In the genomic region with DNA sequence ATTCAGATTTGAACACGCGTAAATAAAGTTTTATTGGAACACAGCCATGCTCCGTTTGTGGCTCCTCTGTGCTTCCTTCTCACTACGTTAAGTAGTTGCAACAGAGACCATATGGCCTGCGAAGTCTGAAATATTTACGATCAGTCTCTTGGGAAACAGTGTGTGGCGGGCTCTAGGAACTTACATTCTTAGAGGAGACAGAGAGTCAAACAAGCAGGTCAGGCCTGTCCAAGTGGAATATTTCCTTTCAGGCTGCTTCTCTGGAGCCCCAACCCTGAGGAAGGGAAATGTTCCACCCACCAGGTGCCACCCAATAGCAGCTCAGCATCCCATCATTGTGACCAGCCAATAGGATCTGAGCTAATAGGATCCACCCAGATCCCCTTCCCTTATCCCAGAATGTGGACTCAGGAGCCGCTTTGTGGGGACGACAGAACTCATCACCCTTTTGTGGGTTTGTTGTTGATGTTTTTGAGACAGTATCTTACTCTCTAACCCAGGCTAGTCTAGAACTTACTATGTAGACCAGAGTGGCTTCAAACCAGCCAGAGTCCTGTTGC, we compare ENCODE assay signal across 18 mouse cellular contexts. TPM values are rescaled to one million over a fixed set of nuclear protein-coding genes. Genes with fewer than 3 reads are reported as not detected.
A peak's percentile ranks its signal among the peaks of the same experiment; 100 is the strongest.
DNase-seq lines count a peak whose midpoint lies in the region; ATAC-seq and TF ChIP-seq lines count a peak whose summit lies in the region.
"Had no signal": no experiment of that assay in that cellular context is flagged by ENCODE, and none has a peak within 500 bp of the region (broad histone marks: within the 10 kb centered on the region; RNA-seq: fewer than 3 reads in every experiment).

No protein-coding gene starts in this region.

- WGBS in kidney, postnatal 0 days, result 36% methylated on average over 9 of the region's 9 CpGs

- H3K4me2 ChIP-seq in kidney, postnatal 0 days (ENCODE audit: low read length), result no peak overlapping the region
- H3K4me2 ChIP-seq: heart, embryonic 15.5 days; hindbrain, embryonic 13.5 days; liver, embryonic 11.5 days; lung, embryonic 15.5 days; midbrain, embryonic 12.5 days had no signal

- DNase-seq in cerebellum, adult 9-10 months, result peak; percentile 31
- DNase-seq in cerebellum, postnatal 25 days, result no peak
- DNase-seq in kidney, postnatal 0 days (ENCODE audit: low spot score), result peak; percentile 86
- DNase-seq in kidney, adult 8-10 months, result no peak
- DNase-seq in ZHBTc4 (ENCODE audit: low read depth, low spot score), result peak; percentile 86
- DNase-seq in mesoderm, embryonic 11.5 days (ENCODE audit: low read depth, low spot score), result peak; percentile 66
- DNase-seq in layer of hippocampus, adult 9-11 months, result no peak
- no peak for DNase-seq in urinary bladder, postnatal 4 days (ENCODE audit: low spot score in 2 of 2)
- DNase-seq: adrenal gland, postnatal 25 days; right cerebral cortex, postnatal 14 days; thymus, adult 18-20 months had no signal

- no peak overlapping the region for H3K4me3 ChIP-seq in kidney, postnatal 0 days (replicated peaks; ENCODE audit: low read depth, low read length)
- H3K4me3 ChIP-seq: erythroblast, embryonic 14.5 days; heart, embryonic 15.5 days; hindbrain, embryonic 13.5 days; lung, embryonic 15.5 days; midbrain, embryonic 12.5 days had no signal

- no peaks in the 10 kb centered on the region for H3K4me1 ChIP-seq in kidney, postnatal 0 days (replicated peaks; ENCODE audit: insufficient read depth, low read length)
- H3K4me1 ChIP-seq: midbrain, embryonic 12.5 days had no signal

- no peak overlapping the region for H3K9ac ChIP-seq in kidney, postnatal 0 days (ENCODE audit: low read depth, low read length)
- H3K9ac ChIP-seq: heart, embryonic 15.5 days; lung, embryonic 15.5 days; midbrain, embryonic 12.5 days had no signal

- peak; percentile 41; the same call in 1 of the 2 replicates for ATAC-seq in kidney, postnatal 0 days (replicated peaks; ENCODE audit: low FRiP score, low read depth)

- H3K27ac ChIP-seq in kidney, postnatal 0 days, result no peak overlapping the region
- H3K27ac ChIP-seq: heart, embryonic 15.5 days; hindbrain, embryonic 13.5 days; lung, embryonic 15.5 days; midbrain, embryonic 12.5 days had no signal

- H3K36me3 ChIP-seq in kidney, postnatal 0 days (ENCODE audit: insufficient read depth, low read length), result no peaks in the 10 kb centered on the region
- H3K36me3 ChIP-seq: G1E; heart, embryonic 15.5 days; hindbrain, embryonic 13.5 days; lung, embryonic 15.5 days; midbrain, embryonic 12.5 days had no signal

- no peaks in the 10 kb centered on the region for H3K9me3 ChIP-seq in kidney, postnatal 0 days (replicated peaks; ENCODE audit: low read length)
- H3K9me3 ChIP-seq: G1E; heart, embryonic 15.5 days; hindbrain, embryonic 13.5 days; lung, embryonic 15.5 days; midbrain, embryonic 12.5 days had no signal

- H3K27me3 ChIP-seq in kidney, postnatal 0 days (ENCODE audit: insufficient read depth, low read length), result no peaks in the 10 kb centered on the region
- H3K27me3 ChIP-seq: heart, embryonic 15.5 days; hindbrain, embryonic 13.5 days; lung, embryonic 15.5 days; midbrain, embryonic 12.5 days had no signal

- TF ChIP-seq CTCF in kidney, postnatal 0 days (IDR thresholded peaks at IDR 0.05; ENCODE audit: low read depth), result no peak

RNA-seq across cellular contexts. Expression of a gene that starts 11.7 kb away (rescaled TPM):
- polyA plus RNA-seq in kidney, postnatal 0 days (2015; fragmentation: Nextera tagmentation; extraction: Ambion mirVana), result 29.7 and 32.5 TPM in 2 replicates

Comparison
In these comparisons a context has a peak if more than half of its experiments do, and no peak if none do; other contexts are left out.
1. DNase-seq: peak in cerebellum, adult 9-10 months (single experiment), kidney, postnatal 0 days (single experiment), ZHBTc4 (single experiment) and mesoderm, embryonic 11.5 days (single experiment); none in cerebellum, postnatal 25 days (0 of 2), kidney, adult 8-10 months (0 of 2), layer of hippocampus, adult 9-11 months (single experiment) and urinary bladder, postnatal 4 days (0 of 2).